Mouse (Mus musculus): Measurements from ENCODE around the gene Map3k5.

- TF ChIP-seq CTCF (IDR thresholded peaks at IDR 0.05; ENCODE audit: borderline replicate concordance, insufficient read depth, low read depth, low read length) (no peak), POLR2A (IDR thresholded peaks at IDR 0.05; ENCODE audit: borderline replicate concordance, insufficient read depth, low read length) (no peak)
These were observed 42.6 kb upstream of the Map3k5 start for GRCm38 (mm10) chr10:19891686-19892085.

All from cerebellum, adult 2 months (tissue).